Mouse (Mus musculus) forebrain, embryonic 10.5 days (tissue): ENCODE data around the gene Vstm4. TPM values are rescaled to one million over a fixed set of nuclear protein-coding genes. Genes with fewer than 3 reads are reported as not detected.

Source experiments
- DNase-seq: peaks from one replicate; pipeline ENCODE4 v3.0.0-alpha.2; 2017; ENCODE audit warnings: low spot score; ENCODE audit errors: extremely low spot score
- H3K27ac ChIP-seq: fragments of 300-500 bp; sonication (generic); 2 replicates; pipeline ENCODE4 v1.5.1; 2016; ENCODE audit warnings: mild to moderate bottlenecking
- H3K27me3 ChIP-seq: fragments of 300-500 bp; sonication (generic); 2 replicates; pipeline ENCODE4 v1.6.1; 2016; ENCODE audit warnings: mild to moderate bottlenecking; ENCODE audit not compliant: poor library complexity, severe bottlenecking
- H3K36me3 ChIP-seq: fragments of 300-500 bp; sonication (generic); replicated peaks from 2 replicates; pipeline ENCODE4 v1.6.1; 2016; ENCODE audit warnings: mild to moderate bottlenecking, moderate library complexity
- H3K4me1 ChIP-seq: fragments of 300-500 bp; sonication (generic); 2 replicates; pipeline ENCODE4 v1.6.1; 2016
- H3K4me3 ChIP-seq: fragments of 300-500 bp; sonication (generic); 2 replicates; pipeline ENCODE4 v1.5.1; 2016; ENCODE audit warnings: mild to moderate bottlenecking, moderate library complexity
- H3K9me3 ChIP-seq: fragments of 300-500 bp; sonication (generic); 2 replicates; pipeline ENCODE4 v1.6.1; 2016; ENCODE audit warnings: mild to moderate bottlenecking, moderate library complexity
- WGBS: fragments of 180-500 bp; shearing (Covaris S2); methylation state at CpG from one replicate; pipeline ENCODE4 v1.1.7; 2016; 5-methylcytosine and 5-hydroxymethylcytosine counted together
- polyA plus RNA-seq: library from polyadenylated mRNA; unstranded; fragments of >200 nt; fragmentation: Nextera tagmentation; extraction: Ambion mirVana; gene quantifications from 2 replicates; pipeline ENCODE4 v1.2.1, GENCODE M21; 2016

The Vstm4 gene
- polyA plus RNA-seq, 1 experiment from 2014 or later, result 2.1 TPM

DNA sequence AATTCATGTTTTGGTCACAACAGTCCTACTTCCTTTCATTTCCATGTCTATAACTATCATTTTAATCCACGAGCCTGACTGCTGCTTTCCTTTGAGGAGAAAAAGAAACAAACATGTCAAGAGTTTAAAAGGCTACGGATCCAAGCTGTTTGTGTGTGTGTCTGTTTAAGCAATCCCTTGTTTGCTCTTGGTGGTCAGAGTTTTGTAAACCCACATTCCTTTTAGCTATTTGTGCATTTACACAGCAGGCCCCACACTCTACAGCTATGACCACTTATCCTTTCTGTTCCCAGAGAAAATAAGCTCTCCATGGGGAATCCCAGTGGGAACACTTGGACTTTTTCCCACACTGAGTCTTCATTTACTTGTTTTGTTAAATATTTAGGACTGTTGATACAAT is 58.8 kb downstream of the Vstm4 start:
- Histone ChIP-seq H3K4me3 (no peak overlapping the region), H3K27me3 (no peaks in the 10 kb centered on the region), H3K4me1 (no peaks in the 10 kb centered on the region), H3K9me3 (no peaks in the 10 kb centered on the region), H3K36me3 (no peaks in the 10 kb centered on the region), H3K27ac (no peak overlapping the region)
- no peak for DNase-seq
- 59% methylated on average over 2 of the region's 2 CpGs for WGBS

DNA sequence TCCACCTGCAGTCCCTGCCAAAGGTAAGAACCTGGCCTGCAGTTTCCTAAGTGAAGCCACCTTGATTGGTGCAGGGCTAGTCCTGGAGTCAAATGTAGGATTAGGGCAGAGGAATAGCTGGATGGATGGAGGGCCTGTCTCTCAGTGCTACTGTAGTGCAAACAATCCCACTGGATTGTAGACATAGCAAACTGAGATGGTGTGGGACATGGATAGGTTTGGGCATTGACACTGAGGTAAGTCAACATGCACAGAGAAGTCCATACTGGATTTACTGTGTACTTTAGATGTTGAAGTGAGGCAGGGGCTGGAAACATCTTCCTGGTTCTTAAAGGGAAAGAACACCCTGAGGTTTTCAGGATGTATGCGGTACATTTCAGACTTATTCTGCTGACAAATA is 61.4 kb downstream of the Vstm4 start:
- DNase-seq, result no peak
- 98% methylated on average over 1 of the region's 1 CpGs for WGBS
- no peak overlapping the region for H3K4me3 ChIP-seq

DNA sequence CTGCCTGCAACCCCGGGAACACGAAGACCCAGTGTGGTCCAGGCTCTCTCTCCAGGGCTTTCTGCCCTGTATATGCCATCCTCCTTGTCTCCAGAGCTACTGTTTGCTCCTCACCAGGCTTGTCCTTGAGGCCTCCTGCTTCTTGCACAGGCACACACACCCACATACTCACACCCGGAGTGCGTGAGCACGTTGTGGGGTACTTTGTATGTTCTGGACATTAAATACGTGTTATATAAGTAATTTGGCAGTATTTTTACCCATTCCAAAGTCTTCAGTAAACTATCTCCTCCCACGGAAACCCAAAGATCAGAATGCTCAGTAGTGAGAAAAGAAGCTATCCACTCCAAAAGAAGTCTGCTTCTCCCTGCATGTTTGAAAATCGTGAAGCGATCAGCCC is 67.3 kb downstream of the Vstm4 start:
- no peak for DNase-seq
- Histone ChIP-seq H3K36me3 (no peaks in the 10 kb centered on the region), H3K4me3 (no peak overlapping the region), H3K27ac (no peak overlapping the region), H3K9me3 (no peaks in the 10 kb centered on the region), H3K4me1 (peaks cover 6% of the 10 kb centered on the region; the same call in 1 of the 2 replicates), H3K27me3 (no peaks in the 10 kb centered on the region)
- 91% methylated on average over 9 of the region's 9 CpGs for WGBS

More for the DNA sequence above, 61.4 kb downstream of the Vstm4 start:
- Histone ChIP-seq H3K36me3 (no peaks in the 10 kb centered on the region), H3K4me1 (no peaks in the 10 kb centered on the region), H3K27ac (no peak overlapping the region), H3K27me3 (no peaks in the 10 kb centered on the region), H3K9me3 (no peaks in the 10 kb centered on the region)

DNA sequence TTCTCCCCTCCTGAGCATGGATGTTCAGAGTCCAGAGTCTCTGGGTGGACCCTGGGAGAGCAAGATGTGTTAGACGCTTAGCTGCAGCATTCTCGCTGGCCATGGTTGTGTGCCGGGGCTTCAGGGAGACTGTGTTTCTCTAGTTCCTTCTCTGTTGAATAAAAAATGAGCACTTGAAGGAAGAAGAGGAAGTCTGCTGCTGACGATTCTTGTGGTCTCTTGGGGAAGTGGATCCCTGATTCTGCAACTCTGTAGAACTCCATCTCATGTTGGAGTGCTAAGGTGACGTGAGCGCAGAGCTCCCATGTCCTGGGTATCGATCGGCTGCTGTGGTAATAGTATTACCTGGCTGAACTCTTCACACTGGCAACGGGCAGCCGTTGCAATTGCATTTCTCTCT is 75.2 kb downstream of the Vstm4 start:
- Histone ChIP-seq H3K9me3 (no peaks in the 10 kb centered on the region), H3K27me3 (no peaks in the 10 kb centered on the region)
- 92% methylated on average over 10 of the region's 10 CpGs for WGBS

DNA sequence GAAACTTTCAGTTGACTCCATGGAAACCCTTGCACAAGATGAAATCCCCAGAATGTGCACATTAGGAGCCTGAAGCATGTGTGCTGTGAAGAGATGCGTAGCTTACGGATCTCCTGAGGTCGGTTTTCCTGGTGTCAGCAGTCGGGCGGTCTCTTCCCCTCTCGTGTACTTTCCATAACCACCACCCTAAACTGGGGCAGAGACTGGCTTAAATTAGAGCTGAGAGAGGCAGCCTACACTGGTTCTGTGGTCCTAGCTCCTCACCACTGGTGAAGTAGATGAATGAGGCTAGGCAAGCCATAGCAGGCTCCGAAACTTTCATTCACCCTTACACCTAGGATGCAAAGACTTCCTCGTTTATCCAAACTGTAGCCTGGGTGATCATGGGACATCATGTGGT is 75.7 kb downstream of the Vstm4 start:
- no peaks in the 10 kb centered on the region for H3K36me3 ChIP-seq
- no peaks in the 10 kb centered on the region for H3K27me3 ChIP-seq
- H3K9me3 ChIP-seq, result no peaks in the 10 kb centered on the region
- H3K4me3 ChIP-seq, result no peak overlapping the region
- no peaks in the 10 kb centered on the region for H3K4me1 ChIP-seq
- WGBS, result 90% methylated on average over 8 of the region's 8 CpGs
- no peak for DNase-seq
- H3K27ac ChIP-seq, result no peak overlapping the region

More for the DNA sequence above, 75.2 kb downstream of the Vstm4 start:
- Histone ChIP-seq H3K27ac (no peak overlapping the region), H3K4me3 (no peak overlapping the region), H3K36me3 (no peaks in the 10 kb centered on the region), H3K4me1 (no peaks in the 10 kb centered on the region)
- no peak for DNase-seq

DNA sequence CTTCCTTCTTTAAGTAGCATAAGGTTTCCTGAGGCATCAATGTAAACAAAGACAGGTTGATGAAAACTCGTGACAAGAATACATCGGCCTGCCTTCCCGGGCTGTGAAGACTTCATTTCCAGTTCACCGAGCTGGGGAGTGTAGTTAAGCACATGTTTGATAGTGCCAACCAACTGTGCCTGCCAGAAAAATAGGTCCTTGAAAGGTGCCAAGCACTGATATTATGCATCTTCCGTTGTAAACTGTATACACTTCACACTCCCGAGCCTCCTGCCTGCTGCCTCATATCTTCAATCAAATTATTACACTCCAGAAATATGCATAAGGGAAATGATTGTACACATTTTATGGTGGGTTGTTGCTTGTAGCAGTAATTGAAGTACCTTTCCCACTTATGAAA is 77.5 kb downstream of the Vstm4 start:
- DNase-seq, result no peak
- Histone ChIP-seq H3K9me3 (no peaks in the 10 kb centered on the region), H3K4me3 (no peak overlapping the region), H3K36me3 (no peaks in the 10 kb centered on the region), H3K4me1 (no peaks in the 10 kb centered on the region), H3K27me3 (no peaks in the 10 kb centered on the region), H3K27ac (no peak overlapping the region)
- WGBS, result 88% methylated on average over 6 of the region's 6 CpGs

DNA sequence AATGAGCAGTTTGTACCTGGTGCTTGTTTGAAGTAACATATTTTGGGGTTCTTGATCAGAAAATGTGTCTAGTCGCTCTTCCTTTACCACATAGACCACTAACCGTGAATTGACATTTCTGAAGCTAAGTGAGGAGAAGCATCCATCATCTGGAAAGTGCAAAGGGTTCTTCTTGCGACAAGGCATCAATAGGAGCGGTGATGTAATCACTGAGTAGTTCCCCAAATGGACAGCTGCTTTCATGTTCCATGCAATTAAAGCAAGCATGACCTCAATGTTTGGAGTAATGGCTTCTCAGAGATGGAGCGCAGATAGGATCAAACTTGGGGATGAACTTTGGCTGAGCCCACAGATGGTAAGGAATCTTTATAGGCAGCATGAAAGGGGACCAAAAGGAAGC is 82.7 kb downstream of the Vstm4 start:
- DNase-seq, result no peak
- WGBS, result 91% methylated on average over 5 of the region's 5 CpGs
- Histone ChIP-seq H3K27ac (no peak overlapping the region), H3K27me3 (no peaks in the 10 kb centered on the region), H3K4me1 (no peaks in the 10 kb centered on the region), H3K4me3 (no peak overlapping the region), H3K36me3 (no peaks in the 10 kb centered on the region), H3K9me3 (no peaks in the 10 kb centered on the region)

DNA sequence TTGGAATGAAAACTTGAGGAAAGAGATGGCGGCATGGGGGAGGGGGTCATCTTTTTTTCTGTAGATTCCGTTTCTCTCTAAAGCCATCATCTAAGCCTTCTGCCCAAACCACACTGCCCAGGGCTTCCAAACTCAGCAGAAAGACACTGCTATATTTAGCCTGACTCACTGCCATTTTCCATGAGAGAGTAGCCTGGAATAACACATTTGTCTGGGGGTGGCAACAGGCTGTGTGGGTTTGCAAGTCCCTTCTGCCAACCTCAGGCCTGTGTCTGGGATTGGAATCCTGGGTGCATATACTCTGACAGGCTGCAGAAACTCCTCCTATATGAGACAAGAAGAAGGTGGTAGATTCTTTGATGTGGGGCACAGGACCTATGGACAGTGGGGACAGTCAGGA is 91.0 kb downstream of the Vstm4 start:
- Histone ChIP-seq H3K27ac (no peak overlapping the region), H3K4me1 (peaks cover 14% of the 10 kb centered on the region), H3K4me3 (no peak overlapping the region), H3K27me3 (no peaks in the 10 kb centered on the region), H3K36me3 (no peaks in the 10 kb centered on the region), H3K9me3 (no peaks in the 10 kb centered on the region)
- 84% methylated on average over 2 of the region's 2 CpGs for WGBS
- DNase-seq, result no peak

DNA sequence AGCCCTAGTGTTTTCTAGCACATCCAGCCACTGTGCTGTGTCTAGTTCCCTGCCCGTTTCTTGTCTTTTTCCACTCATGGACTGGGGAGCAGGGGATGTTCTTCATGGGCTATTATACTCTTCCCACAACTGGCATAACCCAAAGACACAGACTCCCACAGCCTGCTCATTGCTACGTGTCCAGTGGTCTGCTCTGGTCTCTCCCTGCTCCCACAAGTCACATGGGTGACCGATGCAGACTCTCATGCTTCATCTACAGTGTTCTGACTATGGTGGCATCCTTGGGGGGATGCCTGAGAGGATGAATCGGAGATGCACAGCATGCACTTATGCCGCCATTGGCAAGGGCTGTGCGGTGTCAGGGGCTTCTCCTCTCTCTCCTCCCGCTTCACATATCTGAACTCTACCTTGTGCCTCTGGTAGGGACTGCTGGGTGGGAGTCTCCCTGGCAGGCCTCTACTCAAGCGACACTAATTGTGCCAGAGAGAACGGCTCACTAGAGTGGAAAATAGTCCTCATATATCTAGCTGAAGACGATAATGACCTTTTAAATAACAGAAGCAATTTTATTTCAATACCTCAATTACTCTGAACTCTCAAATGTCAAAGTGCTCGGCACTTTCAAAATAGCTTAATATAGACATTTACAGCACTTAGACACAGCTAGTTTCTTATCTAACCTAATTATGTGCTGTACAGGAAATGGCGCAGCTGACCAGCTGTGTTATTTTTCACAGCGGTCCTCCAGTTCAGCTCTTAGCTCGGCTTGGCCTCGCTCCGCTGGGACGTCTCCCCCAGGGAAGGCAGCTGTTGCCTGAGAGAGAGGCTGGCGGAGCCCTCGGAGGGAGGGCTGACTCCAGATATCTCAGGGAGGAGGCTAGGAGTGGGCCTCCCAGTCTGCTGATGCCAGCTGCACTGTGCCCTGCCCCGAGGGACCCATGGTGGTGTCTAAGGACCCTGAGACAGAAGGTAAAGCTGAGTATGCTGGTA is 94.1 kb downstream of the Vstm4 start:
- Histone ChIP-seq H3K4me1 (peaks cover 32% of the 10 kb centered on the region), H3K27ac (peak overlapping the region; percentile 44), H3K9me3 (no peaks in the 10 kb centered on the region), H3K27me3 (no peaks in the 10 kb centered on the region), H3K4me3 (no peak overlapping the region), H3K36me3 (no peaks in the 10 kb centered on the region)
- 70% methylated on average over 20 of the region's 20 CpGs for WGBS
- no peak for DNase-seq

DNA sequence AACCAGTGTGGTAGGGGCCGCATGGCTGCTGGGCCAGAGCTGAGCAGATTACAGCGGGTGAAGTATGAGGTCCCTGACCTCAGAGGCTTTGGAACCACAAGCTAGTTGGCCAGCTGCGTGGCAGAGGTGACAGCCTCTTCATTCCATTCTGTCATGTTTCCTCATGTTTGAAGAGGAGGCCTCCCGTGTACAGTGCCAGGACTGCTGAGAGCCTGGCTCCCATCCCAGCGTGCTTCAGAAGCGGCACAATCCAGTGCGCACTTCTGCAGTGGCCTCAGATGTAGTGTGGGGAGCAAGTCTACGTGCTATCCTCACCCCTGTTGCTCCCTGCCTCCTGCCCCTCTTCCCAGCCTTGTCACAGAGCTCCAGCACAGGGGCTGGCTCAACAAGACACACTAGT is 99.9 kb downstream of the Vstm4 start:
- no peak overlapping the region for H3K4me3 ChIP-seq
- peaks cover 23% of the 10 kb centered on the region for H3K4me1 ChIP-seq
- no peaks in the 10 kb centered on the region for H3K27me3 ChIP-seq
- H3K9me3 ChIP-seq, result no peaks in the 10 kb centered on the region
- H3K36me3 ChIP-seq, result no peaks in the 10 kb centered on the region
- H3K27ac ChIP-seq, result no peak overlapping the region
- no peak for DNase-seq
- WGBS, result 85% methylated on average over 8 of the region's 8 CpGs

DNA sequence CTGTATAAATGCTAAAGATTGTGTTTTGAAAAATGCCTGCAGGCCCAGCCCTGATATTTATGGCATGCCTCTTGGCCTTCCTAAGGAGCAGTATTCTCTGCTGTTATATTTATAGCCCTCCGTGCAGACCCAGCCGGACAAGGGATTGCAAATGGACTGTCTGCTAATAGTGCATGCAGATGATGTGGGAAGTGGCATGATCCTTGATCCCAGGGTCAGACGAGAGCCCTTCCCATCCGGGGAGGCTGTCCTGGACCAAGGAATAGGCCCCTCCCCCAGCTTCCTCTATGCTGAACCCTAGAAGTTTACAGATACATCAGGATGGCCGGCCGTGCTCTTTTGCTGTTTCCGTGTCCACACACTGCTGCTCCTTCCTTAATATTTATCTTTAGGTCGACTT is 102.1 kb downstream of the Vstm4 start:
- DNase-seq, result no peak
- Histone ChIP-seq H3K4me3 (no peak overlapping the region), H3K36me3 (no peaks in the 10 kb centered on the region), H3K9me3 (no peaks in the 10 kb centered on the region), H3K4me1 (peaks cover 18% of the 10 kb centered on the region), H3K27me3 (no peaks in the 10 kb centered on the region), H3K27ac (no peak overlapping the region)
- 75% methylated on average over 8 of the region's 8 CpGs for WGBS

DNA sequence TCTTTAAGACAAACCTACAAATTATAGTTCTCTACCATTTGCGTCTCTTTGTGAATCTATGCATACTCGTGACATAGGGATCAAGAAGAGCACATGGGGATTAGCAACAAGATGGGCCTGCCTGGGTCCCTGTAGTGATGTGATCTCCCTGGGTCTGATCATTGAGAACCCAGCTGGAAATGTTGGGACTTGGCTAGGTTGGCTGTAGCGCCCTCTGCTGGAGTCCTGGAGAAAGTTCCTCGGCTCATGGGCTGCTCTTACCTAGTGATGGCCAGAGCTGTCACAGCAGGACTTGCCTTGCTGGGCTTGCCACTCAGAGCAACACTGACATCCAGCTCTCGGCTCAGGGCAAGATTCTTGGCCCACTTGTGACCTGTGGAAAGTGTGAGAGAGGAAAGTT is 103.9 kb downstream of the Vstm4 start:
- no peak overlapping the region for H3K27ac ChIP-seq
- peaks cover 16% of the 10 kb centered on the region for H3K4me1 ChIP-seq
- 26% methylated on average over 5 of the region's 5 CpGs for WGBS
- H3K4me3 ChIP-seq, result no peak overlapping the region
- H3K9me3 ChIP-seq, result no peaks in the 10 kb centered on the region
- no peaks in the 10 kb centered on the region for H3K36me3 ChIP-seq
- H3K27me3 ChIP-seq, result no peaks in the 10 kb centered on the region
- peak; percentile 68 for DNase-seq

DNA sequence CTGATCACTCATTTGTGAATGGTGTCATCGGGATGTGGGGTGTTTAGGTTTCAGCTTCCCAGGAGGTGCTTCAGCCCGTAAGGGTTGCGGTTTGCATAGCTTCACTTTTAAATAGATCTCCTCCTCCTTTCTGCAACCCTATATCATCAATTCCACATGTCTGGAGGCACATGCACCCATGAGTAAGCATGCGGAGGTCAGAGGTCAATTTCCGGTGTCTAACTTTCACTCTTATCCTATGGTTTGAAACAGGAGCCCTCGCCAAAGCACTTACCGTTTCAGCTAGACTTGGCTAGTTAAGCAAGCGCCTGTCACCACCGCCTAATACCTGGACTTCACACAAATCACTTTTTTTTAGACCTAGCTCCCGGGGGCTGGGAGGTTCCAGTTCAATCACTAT is 108.2 kb downstream of the Vstm4 start:
- 77% methylated on average over 10 of the region's 10 CpGs for WGBS
- no peak for DNase-seq

More for the DNA sequence above, 108.2 kb downstream of the Vstm4 start:
- Histone ChIP-seq H3K36me3 (no peaks in the 10 kb centered on the region), H3K27me3 (no peaks in the 10 kb centered on the region), H3K4me1 (peaks cover 16% of the 10 kb centered on the region), H3K9me3 (no peaks in the 10 kb centered on the region), H3K27ac (no peak overlapping the region), H3K4me3 (no peak overlapping the region)
